20 mouse cellular contexts compared by ENCODE assay signal in genomic region chr10:62062786-62063185, GRCm38 (mm10).
A peak's percentile ranks its signal among the peaks of the same experiment; 100 is the strongest.
DNase-seq lines count a peak whose midpoint lies in the region; ATAC-seq and TF ChIP-seq lines count a peak whose summit lies in the region.
"Had no signal": no experiment of that assay in that cellular context is flagged by ENCODE, and none has a peak within 500 bp of the region (broad histone marks: within the 10 kb centered on the region; RNA-seq: fewer than 3 reads in every experiment).

No protein-coding gene starts in this region.

- no peaks in the 10 kb centered on the region for H3K36me3 ChIP-seq in liver, adult 2 months (ENCODE audit: control insufficient read depth, insufficient read depth, low read length)
- H3K36me3 ChIP-seq in liver, embryonic 11.5 days (ENCODE audit: control insufficient read depth, insufficient read depth, low read length) = no peaks in the 10 kb centered on the region
- H3K36me3 ChIP-seq in testis, adult 2 months (ENCODE audit: control insufficient read depth, insufficient read depth, low read length) = no peaks in the 10 kb centered on the region
- H3K36me3 ChIP-seq: hindbrain, embryonic 13.5 days; liver, embryonic 13.5 days had no signal

- H3K9ac ChIP-seq in liver, adult 2 months (ENCODE audit: low read depth, low read length) = no peak overlapping the region
- no peak overlapping the region for H3K9ac ChIP-seq in liver, embryonic 11.5 days (ENCODE audit: low read depth, low read length)
- H3K9ac ChIP-seq: hindbrain, embryonic 13.5 days; liver, embryonic 13.5 days had no signal

- no peak for TF ChIP-seq POLR2A in liver, adult 2 months (IDR thresholded peaks at IDR 0.05; ENCODE audit: extremely low read depth, insufficient read depth, low read length)
- TF ChIP-seq POLR2A in testis, adult 2 months (IDR thresholded peaks at IDR 0.05; ENCODE audit: control insufficient read depth, low read depth, low read length) = no peak

- no peaks in the 10 kb centered on the region for H3K4me1 ChIP-seq in liver, adult 2 months (ENCODE audit: control insufficient read depth, insufficient read depth, low read length)
- H3K4me1 ChIP-seq in liver, embryonic 11.5 days (replicated peaks; ENCODE audit: control insufficient read depth, insufficient read depth, low read length) = peaks cover 3% of the 10 kb centered on the region; the same call in 1 of the 2 replicates
- H3K4me1 ChIP-seq in testis, adult 2 months (ENCODE audit: control insufficient read depth, insufficient read depth, low read length) = no peaks in the 10 kb centered on the region; the same call in 1 of the 2 replicates

- ATAC-seq in liver, embryonic 11.5 days (replicated peaks; ENCODE audit: low FRiP score) = no peak
- ATAC-seq: forebrain, embryonic 16.5 days; intestine, embryonic 16.5 days had no signal

- WGBS in liver, adult 2 months = 70% methylated on average over 5 of the region's 5 CpGs
- 64% methylated on average over 5 of the region's 5 CpGs for WGBS in liver, embryonic 11.5 days

- H3K27ac ChIP-seq in liver, adult 2 months (replicated peaks; ENCODE audit: insufficient read depth, low read depth, low read length) = no peak overlapping the region
- H3K27ac ChIP-seq in liver, embryonic 11.5 days (ENCODE audit: low read depth, low read length) = no peak overlapping the region
- H3K27ac ChIP-seq in testis, adult 2 months (ENCODE audit: control insufficient read depth, insufficient read depth, low read depth, low read length) = no peak overlapping the region
- H3K27ac ChIP-seq: hindbrain, embryonic 13.5 days; liver, embryonic 13.5 days had no signal

- 0 out of 2 replicates have a peak, but pooled peaks have one; percentile 9 for TF ChIP-seq CTCF in liver, adult 2 months (IDR thresholded peaks at IDR 0.05; ENCODE audit: low read depth, low read length)
- peak; percentile 54; the same call in 1 of the 2 replicates for TF ChIP-seq CTCF in testis, adult 2 months (IDR thresholded peaks at IDR 0.05; ENCODE audit: control insufficient read depth, insufficient read depth, insufficient replicate concordance, low read depth, low read length)

- no peaks in the 10 kb centered on the region for H3K79me2 ChIP-seq in liver, adult 2 months (ENCODE audit: control insufficient read depth, insufficient read depth, low read length)

- no peak overlapping the region for H3K4me3 ChIP-seq in liver, adult 2 months (ENCODE audit: insufficient read depth, low read depth, low read length)
- H3K4me3 ChIP-seq in liver, embryonic 11.5 days (ENCODE audit: low read depth, low read length) = no peak overlapping the region
- no peak overlapping the region for H3K4me3 ChIP-seq in testis, adult 2 months (ENCODE audit: control insufficient read depth, low read depth, low read length)
- H3K4me3 ChIP-seq: hindbrain, embryonic 13.5 days; liver, embryonic 13.5 days; megakaryocyte, embryonic 14.5 days had no signal

- no peak for DNase-seq in liver, adult 2 months (ENCODE audit: extremely low read depth, low read depth, low spot score)
- no peak for DNase-seq in liver, embryonic 11.5 days (ENCODE audit: low spot score)
- DNase-seq in testis, postnatal 14 days (ENCODE audit: low spot score) = no peak
- DNase-seq in R1 (ENCODE audit: low read depth, low spot score) = peak; percentile 79
- no peak for DNase-seq in heart, postnatal 4 days
- DNase-seq in cerebellum, postnatal 36 days = no peak
- DNase-seq: adrenal gland, adult 8-10 months; cerebellum, adult 11 months; cerebellum, postnatal 10 days; heart, postnatal 10 days; layer of hippocampus, postnatal 36 days; liver, embryonic 13.5 days; retina, postnatal 1 day; thymus, postnatal 14 days had no signal

- H3K4me2 ChIP-seq in liver, embryonic 11.5 days = no peak overlapping the region
- H3K4me2 ChIP-seq: heart, embryonic 11.5 days; hindbrain, embryonic 13.5 days; liver, embryonic 13.5 days had no signal

- no peaks in the 10 kb centered on the region for H3K27me3 ChIP-seq in liver, adult 2 months (ENCODE audit: control insufficient read depth, insufficient read depth, low read length)
- no peaks in the 10 kb centered on the region for H3K27me3 ChIP-seq in liver, embryonic 11.5 days (replicated peaks; ENCODE audit: control insufficient read depth, insufficient read depth, low read length)
- no peaks in the 10 kb centered on the region for H3K27me3 ChIP-seq in testis, adult 2 months (ENCODE audit: control insufficient read depth, insufficient read depth, low read length)
- H3K27me3 ChIP-seq: hindbrain, embryonic 13.5 days; liver, embryonic 13.5 days had no signal

- H3K9me3 ChIP-seq in liver, embryonic 11.5 days (ENCODE audit: control insufficient read depth, low read length) = no peaks in the 10 kb centered on the region
- H3K9me3 ChIP-seq: hindbrain, embryonic 13.5 days; liver, embryonic 13.5 days had no signal
